Mouse (Mus musculus): ENCODE data around the gene Slc16a13.

Gene Slc16a13

DNA sequence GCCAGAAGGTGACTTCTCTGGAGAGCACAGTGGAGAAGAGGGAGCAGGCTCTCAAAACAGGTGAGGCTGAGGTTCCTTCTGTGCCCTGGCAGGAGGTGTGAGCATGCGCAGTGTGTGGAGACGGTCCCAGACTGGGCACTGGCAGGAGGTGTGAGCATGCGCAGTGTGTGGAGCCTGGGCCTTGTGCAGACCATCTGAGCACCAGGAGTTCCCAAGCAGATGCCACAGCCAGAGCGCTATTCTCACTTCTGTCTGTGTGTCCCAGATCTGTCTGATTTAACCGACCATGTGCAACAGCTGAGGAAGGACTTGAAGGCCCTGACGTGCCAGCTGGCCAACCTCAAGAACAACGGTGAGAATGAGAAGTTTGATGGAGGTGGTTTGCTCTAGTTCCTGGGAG is 51.4 kb downstream of the Slc16a13 start:
- DNase-seq: peak; percentile 59

GRCm38 (mm10) chr11:70168136-70168535 is 52.7 kb downstream of the Slc16a13 start:
- no peak for DNase-seq

All from cerebellum, adult 9-10 months (tissue).